Mouse (Mus musculus) lung, postnatal 4 days (tissue): ENCODE measurements around the gene Strn4.

ENCODE experiments used
- DNase-seq, 2 experiments: peaks; one replicate each; pipeline ENCODE4 v3.0.0; 2021

Strn4 gene

DNA sequence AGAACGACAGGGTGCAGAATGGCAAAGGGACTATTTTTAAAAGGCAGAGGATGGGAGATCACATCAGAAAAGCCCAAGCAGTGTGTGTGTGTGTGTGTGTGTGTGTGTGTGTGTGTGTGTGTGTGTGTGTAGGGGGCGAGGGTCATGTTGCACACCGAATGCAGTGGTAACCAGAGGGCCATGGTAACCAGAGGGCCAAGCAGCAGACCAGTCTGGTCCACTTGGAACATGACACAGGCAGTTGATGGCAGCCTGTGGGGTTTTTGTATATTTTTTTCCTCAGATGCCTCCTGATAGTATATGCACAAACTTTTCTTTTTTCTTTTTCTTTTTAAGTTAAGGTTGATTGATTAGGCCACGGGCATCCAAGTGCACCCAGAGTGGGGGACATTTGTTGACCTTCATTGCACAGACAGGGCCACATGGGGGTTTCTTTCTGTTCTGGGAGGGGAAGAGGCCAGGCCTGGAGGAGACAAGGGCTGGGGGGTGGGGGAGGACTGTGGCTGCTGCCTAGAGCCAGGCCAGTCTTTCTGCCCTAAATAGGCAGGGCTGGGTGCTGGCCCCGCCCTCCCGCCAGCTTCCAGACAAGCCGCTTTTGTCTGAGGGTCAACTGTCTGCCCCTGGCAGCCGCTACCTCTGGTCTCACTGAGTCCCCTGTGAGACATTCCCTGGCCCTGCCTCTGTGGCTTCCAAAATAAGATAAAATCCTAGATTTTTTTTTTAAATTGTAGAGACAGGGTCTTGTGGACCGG lies 64.3 kb downstream of the Strn4 start:
- DNase-seq, result peak; percentile 54 to 86

- DNase-seq, result no peak
Measured at GRCm38 (mm10) chr7:16880615-16881014, 64.9 kb downstream of the Strn4 start.

DNA sequence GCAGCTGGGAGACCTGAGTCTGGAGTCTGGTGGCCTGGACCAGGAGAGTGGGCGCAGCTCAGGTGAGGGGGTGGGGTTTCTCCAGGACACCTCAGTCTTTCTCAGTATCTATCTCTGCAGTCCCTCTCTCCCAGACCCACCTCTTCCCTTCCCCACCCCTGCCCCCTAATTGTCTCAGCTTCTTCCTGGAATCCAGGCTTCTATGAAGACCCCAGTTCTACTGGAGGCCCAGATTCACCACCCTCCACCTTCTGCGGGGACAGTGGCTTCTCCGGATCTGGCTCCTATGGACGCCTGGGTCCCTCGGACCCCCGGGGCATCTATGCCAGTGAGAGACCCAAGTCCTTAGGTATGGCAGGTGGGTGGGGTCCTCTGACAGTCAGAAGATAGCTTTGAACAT lies 67.5 kb downstream of the Strn4 start:
- DNase-seq, result no peak

- no peak for DNase-seq
Measured at GRCm38 (mm10) chr7:16884334-16884733, 68.6 kb downstream of the Strn4 start.

DNA sequence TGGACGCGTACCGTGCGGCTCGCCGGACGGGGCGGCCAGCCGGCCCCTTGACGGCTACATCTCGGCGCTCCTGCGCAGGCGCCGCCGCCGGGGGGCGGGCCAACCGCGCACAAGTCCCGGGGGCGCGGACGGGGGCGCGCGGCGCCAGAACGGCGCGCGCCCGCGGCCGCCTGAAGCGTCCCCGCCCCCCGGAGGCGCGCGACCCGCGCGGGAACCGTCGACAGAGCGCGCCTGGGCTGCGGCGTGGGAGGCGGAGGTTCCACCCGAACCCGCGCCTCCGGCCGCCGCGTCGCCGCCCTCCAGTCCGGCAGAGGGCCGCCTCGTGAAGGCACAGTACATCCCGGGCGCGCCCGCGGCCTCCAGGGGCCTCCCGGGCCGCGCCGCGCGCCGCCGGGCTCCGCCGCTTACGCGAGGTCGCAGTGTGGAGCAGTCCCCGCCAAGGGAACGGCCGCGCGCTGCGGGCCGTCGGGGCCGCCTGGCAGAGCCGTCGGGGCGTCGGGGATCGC lies 69.6 kb downstream of the Strn4 start:
- peak in 1 of 2 experiments; percentile 53 for DNase-seq

DNA sequence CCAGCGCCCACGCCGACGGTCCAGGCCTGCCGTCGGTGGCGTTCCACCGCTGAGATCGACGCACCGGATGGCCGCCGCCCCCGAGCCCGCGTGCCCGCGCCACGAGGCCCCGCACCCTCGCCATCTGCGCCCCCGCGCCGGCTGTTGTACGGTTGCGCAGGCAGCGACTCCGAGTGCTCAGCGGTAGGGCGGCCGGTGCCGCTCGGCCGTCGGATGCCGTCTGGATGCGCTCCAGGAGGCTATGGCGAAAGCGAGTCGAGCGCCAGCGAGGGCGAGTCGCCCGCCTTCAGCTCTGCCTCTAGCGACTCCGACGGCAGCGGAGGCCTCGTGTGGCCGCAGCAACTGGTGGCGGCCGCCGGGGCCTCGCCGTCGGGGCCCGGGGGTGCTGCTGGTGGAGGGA lies 70.2 kb downstream of the Strn4 start:
- DNase-seq, result no peak
